Mouse (Mus musculus) embryonic facial prominence, embryonic 13.5 days (tissue): ENCODE data around the gene Smoc1. TPM values are rescaled to one million over a fixed set of nuclear protein-coding genes. Genes with fewer than 3 reads are reported as not detected.

Source experiments
- ATAC-seq: fragments of 200-750 bp; cut with Nextera tagmentation; 2 replicates; pipeline ENCODE4 v1.8.0; 2017; ENCODE audit warnings: low read depth; ENCODE audit not compliant: insufficient number of reproducible peaks, insufficient read depth, low FRiP score, low TSS enrichment
- H3K27ac ChIP-seq: fragments of 300-500 bp; sonication (generic); 2 replicates; pipeline ENCODE4 v1.5.1; 2015; ENCODE audit warnings: moderate library complexity, mild to moderate bottlenecking, inconsistent platforms
- H3K27me3 ChIP-seq: fragments of 300-500 bp; sonication (generic); 2 replicates; pipeline ENCODE4 v1.6.1; 2015; ENCODE audit warnings: mild to moderate bottlenecking, inconsistent platforms
- H3K36me3 ChIP-seq: fragments of 300-500 bp; sonication (generic); 2 replicates; pipeline ENCODE4 v1.6.1; 2015; ENCODE audit warnings: mild to moderate bottlenecking, inconsistent platforms
- H3K4me1 ChIP-seq: fragments of 300-500 bp; sonication (generic); 2 replicates; pipeline ENCODE4 v1.6.1; 2015; ENCODE audit warnings: inconsistent platforms
- H3K4me2 ChIP-seq: fragments of 300-500 bp; sonication (generic); 2 replicates; pipeline ENCODE4 v1.6.1; 2015; ENCODE audit warnings: moderate library complexity, mild to moderate bottlenecking, inconsistent platforms
- H3K4me3 ChIP-seq: fragments of 300-500 bp; sonication (generic); 2 replicates; pipeline ENCODE4 v1.5.1; 2015; ENCODE audit warnings: mild to moderate bottlenecking, inconsistent platforms
- H3K9ac ChIP-seq: fragments of 300-500 bp; sonication (generic); 2 replicates; pipeline ENCODE4 v1.6.1; 2015; ENCODE audit warnings: mild to moderate bottlenecking, inconsistent platforms
- H3K9me3 ChIP-seq: fragments of 300-500 bp; sonication (generic); 2 replicates; pipeline ENCODE4 v1.6.1; 2016; ENCODE audit warnings: inconsistent platforms
- WGBS: fragments of 180-500 bp; shearing (Covaris S2); methylation state at CpG from one replicate; pipeline ENCODE4 v1.1.7; 2015; ENCODE audit warnings: mixed read lengths; 5-methylcytosine and 5-hydroxymethylcytosine counted together
- polyA plus RNA-seq: library from polyadenylated mRNA; unstranded; fragments of >200 nt; fragmentation: Nextera tagmentation; extraction: Ambion mirVana; gene quantifications from 2 replicates; pipeline ENCODE4 v1.2.1, GENCODE M21; 2015

Smoc1 gene
- polyA plus RNA-seq, 1 experiment from 2014 or later = 15.5 TPM

- H3K4me1 ChIP-seq = peaks cover 29% of the 10 kb centered on the region
- peak; percentile 69; the same call in 1 of the 2 replicates for ATAC-seq
- peaks cover 2% of the 10 kb centered on the region; the same call in 1 of the 2 replicates for H3K27me3 ChIP-seq
- peak overlapping the region; percentile 74 for H3K27ac ChIP-seq
- H3K4me3 ChIP-seq = peak overlapping the region; percentile 29
- H3K9me3 ChIP-seq = no peaks in the 10 kb centered on the region
- H3K9ac ChIP-seq = peak overlapping the region; percentile 54
- WGBS = under 1% methylated on average over 33 of the region's 33 CpGs
- peak overlapping the region; percentile 59 for H3K4me2 ChIP-seq
- no peaks in the 10 kb centered on the region for H3K36me3 ChIP-seq
Measured at GRCm38 (mm10) chr12:80998528-80999221, 27.9 kb upstream of the Smoc1 start.

- 83% methylated on average over 4 of the region's 4 CpGs for WGBS
- Histone ChIP-seq H3K4me1 (peaks cover 29% of the 10 kb centered on the region), H3K36me3 (no peaks in the 10 kb centered on the region), H3K4me3 (no peak overlapping the region), H3K9me3 (no peaks in the 10 kb centered on the region), H3K27me3 (peaks cover 2% of the 10 kb centered on the region; the same call in 1 of the 2 replicates), H3K27ac (no peak overlapping the region), H3K9ac (no peak overlapping the region), H3K4me2 (no peak overlapping the region)
- ATAC-seq = no peak
Measured at GRCm38 (mm10) chr12:81000924-81001323, 25.7 kb upstream of the Smoc1 start.

GRCm38 (mm10) chr12:81002841-81003635 lies 23.6 kb upstream of the Smoc1 start:
- no peaks in the 10 kb centered on the region for H3K36me3 ChIP-seq
- no peak overlapping the region for H3K4me2 ChIP-seq
- H3K9ac ChIP-seq = no peak overlapping the region
- peaks cover 2% of the 10 kb centered on the region; the same call in 1 of the 2 replicates for H3K27me3 ChIP-seq
- H3K4me1 ChIP-seq = peaks cover 25% of the 10 kb centered on the region
- H3K27ac ChIP-seq = no peak overlapping the region
- no peaks in the 10 kb centered on the region for H3K9me3 ChIP-seq
- no peak overlapping the region for H3K4me3 ChIP-seq
- 11% methylated on average over 13 of the region's 13 CpGs for WGBS
- no peak for ATAC-seq

- 13% methylated on average over 3 of the region's 3 CpGs for WGBS
- 0 out of 2 replicates have a peak overlapping the region, but pooled peaks have one; percentile 36 for H3K9ac ChIP-seq
Measured at GRCm38 (mm10) chr12:81009813-81010212, 16.8 kb upstream of the Smoc1 start.

GRCm38 (mm10) chr12:81011994-81012393 lies 14.6 kb upstream of the Smoc1 start:
- Histone ChIP-seq H3K4me2 (no peak overlapping the region), H3K9me3 (no peaks in the 10 kb centered on the region), H3K27me3 (no peaks in the 10 kb centered on the region), H3K4me1 (peaks cover 25% of the 10 kb centered on the region), H3K4me3 (no peak overlapping the region), H3K36me3 (no peaks in the 10 kb centered on the region), H3K27ac (no peak overlapping the region), H3K9ac (no peak overlapping the region)
- WGBS = 84% methylated on average over 2 of the region's 2 CpGs
- ATAC-seq = no peak

More at GRCm38 (mm10) chr12:81009813-81010212, 16.8 kb upstream of the Smoc1 start:
- Histone ChIP-seq H3K27ac (peak overlapping the region; percentile 55; the same call in 1 of the 2 replicates), H3K27me3 (no peaks in the 10 kb centered on the region), H3K9me3 (no peaks in the 10 kb centered on the region), H3K4me3 (no peak overlapping the region), H3K4me2 (peak overlapping the region; percentile 47), H3K4me1 (peaks cover 25% of the 10 kb centered on the region), H3K36me3 (no peaks in the 10 kb centered on the region)
- 0 out of 2 replicates have a peak, but pooled peaks have one; percentile 15 for ATAC-seq

GRCm38 (mm10) chr12:81013496-81013895 lies 13.1 kb upstream of the Smoc1 start:
- peaks cover 24% of the 10 kb centered on the region for H3K4me1 ChIP-seq
- H3K9me3 ChIP-seq = no peaks in the 10 kb centered on the region
- H3K9ac ChIP-seq = no peak overlapping the region
- H3K4me2 ChIP-seq = no peak overlapping the region
- no peak overlapping the region for H3K4me3 ChIP-seq
- H3K27ac ChIP-seq = no peak overlapping the region
- ATAC-seq = no peak
- no peaks in the 10 kb centered on the region for H3K27me3 ChIP-seq
- 77% methylated on average over 11 of the region's 11 CpGs for WGBS
- H3K36me3 ChIP-seq = no peaks in the 10 kb centered on the region

GRCm38 (mm10) chr12:81017624-81018023 lies 9.0 kb upstream of the Smoc1 start:
- no peak overlapping the region for H3K4me3 ChIP-seq
- no peak overlapping the region for H3K27ac ChIP-seq
- no peak overlapping the region for H3K4me2 ChIP-seq
- H3K4me1 ChIP-seq = 0 out of 2 replicates have a peak, but pooled peaks cover 3% of the 10 kb centered on the region
- no peaks in the 10 kb centered on the region for H3K36me3 ChIP-seq
- H3K27me3 ChIP-seq = no peaks in the 10 kb centered on the region
- WGBS = 87% methylated on average over 12 of the region's 12 CpGs
- no peak overlapping the region for H3K9ac ChIP-seq
- H3K9me3 ChIP-seq = no peaks in the 10 kb centered on the region
- ATAC-seq = no peak

GRCm38 (mm10) chr12:81018516-81019279 lies 7.9 kb upstream of the Smoc1 start:
- Histone ChIP-seq H3K9me3 (no peaks in the 10 kb centered on the region), H3K4me2 (no peak overlapping the region), H3K9ac (no peak overlapping the region), H3K36me3 (no peaks in the 10 kb centered on the region), H3K4me1 (no peaks in the 10 kb centered on the region), H3K4me3 (peak overlapping the region; percentile 9; the same call in 1 of the 2 replicates), H3K27ac (no peak overlapping the region), H3K27me3 (no peaks in the 10 kb centered on the region)
- no peak for ATAC-seq
- WGBS = 82% methylated on average over 20 of the region's 20 CpGs

GRCm38 (mm10) chr12:81019280-81019935 lies 7.2 kb upstream of the Smoc1 start:
- no peak overlapping the region for H3K27ac ChIP-seq
- H3K36me3 ChIP-seq = no peaks in the 10 kb centered on the region
- H3K9ac ChIP-seq = no peak overlapping the region
- H3K4me3 ChIP-seq = no peak overlapping the region
- WGBS = 86% methylated on average over 7 of the region's 7 CpGs
- no peak overlapping the region for H3K4me2 ChIP-seq
- ATAC-seq = no peak
- no peaks in the 10 kb centered on the region for H3K9me3 ChIP-seq
- no peaks in the 10 kb centered on the region for H3K4me1 ChIP-seq
- no peaks in the 10 kb centered on the region for H3K27me3 ChIP-seq

GRCm38 (mm10) chr12:81024407-81024806 lies 2.2 kb upstream of the Smoc1 start:
- H3K36me3 ChIP-seq = no peaks in the 10 kb centered on the region
- ATAC-seq = no peak
- no peak overlapping the region for H3K27ac ChIP-seq
- H3K4me2 ChIP-seq = no peak overlapping the region
- peaks cover 30% of the 10 kb centered on the region for H3K27me3 ChIP-seq
- no peaks in the 10 kb centered on the region for H3K9me3 ChIP-seq
- WGBS = 90% methylated on average over 7 of the region's 7 CpGs
- no peak overlapping the region for H3K9ac ChIP-seq
- H3K4me3 ChIP-seq = no peak overlapping the region
- peaks cover 27% of the 10 kb centered on the region for H3K4me1 ChIP-seq

GRCm38 (mm10) chr12:81024993-81025392 lies 1.6 kb upstream of the Smoc1 start:
- Histone ChIP-seq H3K27ac (no peak overlapping the region), H3K4me3 (no peak overlapping the region), H3K36me3 (no peaks in the 10 kb centered on the region), H3K9ac (no peak overlapping the region), H3K4me2 (no peak overlapping the region), H3K9me3 (no peaks in the 10 kb centered on the region), H3K27me3 (peaks cover 30% of the 10 kb centered on the region), H3K4me1 (peaks cover 33% of the 10 kb centered on the region)
- WGBS = 62% methylated on average over 2 of the region's 2 CpGs
- no peak for ATAC-seq
